Mouse (Mus musculus): ENCODE results near the gene Rps9.
"Not testable (repeated sequence)": the region's sequence is repeated elsewhere in the genome, so short reads cannot be mapped to it uniquely, and the experiment has no call there.

Gene Rps9

GRCm38 (mm10) chr7:3698471-3698870 is 5.3 kb upstream of the Rps9 start:
- no peak for DNase-seq

DNA sequence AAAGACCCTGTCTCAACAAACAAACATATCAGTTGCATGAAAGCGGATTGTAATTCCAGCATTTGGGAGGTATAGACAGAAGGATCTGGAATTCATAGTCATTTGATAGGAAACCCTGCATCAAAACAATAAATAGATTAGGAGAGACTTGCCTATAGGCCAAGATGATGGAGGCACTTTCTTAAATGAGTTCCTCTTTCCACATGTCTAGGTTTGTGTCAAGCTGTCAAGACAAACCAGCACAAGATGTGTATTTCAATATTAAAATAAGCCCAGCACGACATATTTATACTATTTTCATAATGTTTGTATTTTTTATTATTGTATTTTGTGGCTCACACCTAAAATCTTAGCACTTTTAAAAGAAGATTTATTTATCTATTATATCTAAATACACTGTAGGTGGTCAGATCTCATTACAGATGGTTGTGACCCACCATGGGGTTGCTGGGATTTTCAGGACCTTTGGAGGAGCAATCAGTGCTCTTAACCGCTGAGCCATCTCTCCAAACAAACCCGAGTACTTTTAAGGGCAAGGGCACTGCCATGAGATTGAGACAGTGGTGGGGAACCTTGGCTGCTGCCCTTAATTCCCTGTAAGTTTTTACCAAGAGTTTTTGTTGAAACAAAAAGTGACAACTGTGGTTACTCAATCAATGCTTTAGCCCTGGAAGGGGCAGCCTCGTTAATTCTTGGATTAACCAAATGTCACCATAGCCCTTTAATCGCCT is 480 bp upstream of the Rps9 start:
- DNase-seq = no peak

GRCm38 (mm10) chr7:3704475-3704874 is 682 bp downstream of the Rps9 start:
- DNase-seq = no peak

- DNase-seq = not testable (repeated sequence)
Observed at GRCm38 (mm10) chr7:3705461-3705860, 1.7 kb downstream of the Rps9 start.

GRCm38 (mm10) chr7:3705911-3706310 is 2.1 kb downstream of the Rps9 start:
- DNase-seq = no peak

DNA sequence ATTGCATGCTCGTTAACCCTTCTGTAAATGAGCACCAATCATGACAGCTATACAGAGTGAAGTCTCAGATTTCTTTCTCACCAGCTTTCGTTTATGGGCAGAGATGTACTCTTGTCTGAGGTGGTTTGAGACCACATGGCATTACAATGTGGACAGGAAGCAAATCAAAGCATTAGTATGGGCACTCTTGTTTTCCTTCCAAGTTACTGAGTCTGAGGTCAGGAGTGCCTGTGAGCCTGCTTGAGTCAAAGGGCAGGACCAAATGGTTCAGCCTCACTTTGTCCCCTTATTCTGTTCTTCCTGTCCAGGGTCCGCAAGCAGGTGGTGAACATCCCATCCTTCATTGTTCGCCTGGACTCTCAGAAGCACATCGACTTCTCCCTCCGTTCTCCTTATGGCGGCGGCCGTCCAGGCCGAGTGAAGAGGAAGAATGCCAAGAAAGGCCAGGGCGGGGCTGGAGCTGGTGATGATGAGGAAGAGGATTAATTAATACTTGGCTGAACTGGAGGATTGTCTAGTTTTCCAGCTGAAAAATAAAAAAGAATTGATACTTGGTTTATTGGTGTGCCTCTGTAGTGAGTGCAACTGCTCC is 2.6 kb downstream of the Rps9 start:
- DNase-seq = no peak

GRCm38 (mm10) chr7:3707027-3707426 is 3.2 kb downstream of the Rps9 start:
- DNase-seq = no peak

DNA sequence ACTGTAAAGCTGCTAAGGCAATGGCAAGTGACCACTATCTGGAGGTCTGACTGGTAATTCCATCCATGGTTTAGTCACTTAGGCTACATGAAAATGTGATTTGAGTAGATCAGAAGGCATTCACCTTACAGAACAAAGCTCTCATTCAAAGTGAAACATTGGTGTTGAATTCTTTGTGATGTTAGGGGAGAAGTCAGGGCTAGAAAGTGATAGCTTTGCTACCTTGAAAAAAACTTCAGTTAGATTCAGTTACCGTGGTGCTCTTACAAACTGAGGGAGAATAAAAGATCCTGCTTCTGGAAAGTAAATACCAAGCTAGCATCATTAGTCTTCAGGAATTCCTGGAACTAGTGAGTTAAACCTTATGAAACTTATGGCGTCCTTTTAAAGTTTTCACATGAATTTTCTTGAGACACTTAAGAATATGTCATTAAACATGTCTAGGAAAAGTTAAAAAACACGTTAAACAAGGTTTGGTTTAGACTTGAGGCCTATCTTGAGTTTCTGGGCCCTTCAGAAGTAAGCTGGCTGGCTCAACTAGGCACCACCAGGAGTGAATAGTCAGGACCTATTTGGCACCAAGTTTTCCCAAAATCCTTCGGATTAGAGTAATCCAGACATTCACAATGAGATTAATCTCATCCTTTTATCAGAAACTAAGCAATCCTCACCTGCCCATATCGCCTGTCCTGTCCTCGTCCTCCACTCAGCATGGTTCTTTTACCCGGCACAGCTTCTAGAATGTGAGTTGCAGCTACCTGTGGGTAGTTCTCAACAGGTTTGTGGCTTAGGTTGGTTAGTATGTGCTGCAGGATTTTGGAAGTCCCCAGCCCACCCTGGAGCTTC is 4.0 kb downstream of the Rps9 start:
- DNase-seq = no peak

DNA sequence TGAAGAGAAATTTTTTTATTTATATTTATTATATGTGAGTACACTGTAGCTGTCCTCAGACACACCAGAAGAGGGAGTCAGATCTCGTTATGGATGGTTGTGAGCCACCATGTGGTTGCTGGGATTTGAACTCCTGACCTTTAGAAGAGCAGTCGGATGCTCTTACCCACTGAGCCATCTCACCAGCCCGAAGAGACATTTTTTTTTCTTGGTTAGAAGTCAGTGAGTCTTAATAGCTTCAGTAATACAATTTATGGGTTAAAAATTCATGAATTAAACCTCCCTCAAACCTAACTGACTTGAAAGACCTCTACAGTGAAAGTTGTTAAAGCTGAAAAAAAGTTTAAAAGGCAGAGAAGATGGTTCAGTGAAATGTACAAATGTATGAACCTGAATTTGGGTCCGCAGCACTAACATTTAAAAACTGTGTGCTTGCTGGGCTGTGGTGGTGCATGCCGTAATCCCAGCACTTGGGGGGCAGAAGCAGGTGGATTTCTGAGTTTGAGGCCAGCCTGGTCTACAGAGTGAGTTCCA is 4.7 kb downstream of the Rps9 start:
- DNase-seq = not testable (repeated sequence)

DNA sequence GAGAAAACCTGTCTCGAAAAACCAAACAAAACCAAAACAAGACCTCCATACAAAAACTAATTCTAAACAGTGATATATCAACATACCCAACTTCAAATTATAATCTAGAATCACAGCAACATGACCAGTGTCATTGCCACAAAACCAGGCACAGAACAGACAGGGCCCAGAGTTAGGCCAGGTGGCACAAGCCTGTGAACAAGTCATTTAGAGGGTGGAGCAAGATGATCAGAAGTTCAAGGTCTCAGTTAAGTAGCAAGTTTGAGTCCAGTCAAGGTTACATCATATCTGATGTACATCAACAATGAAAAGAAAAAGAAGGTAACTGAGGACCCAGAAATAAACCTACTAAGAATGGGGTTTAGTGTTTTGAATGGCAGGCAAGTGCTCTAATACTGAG is 5.2 kb downstream of the Rps9 start:
- no peak for DNase-seq

GRCm38 (mm10) chr7:3712264-3712942 is 8.6 kb downstream of the Rps9 start:
- peak in 1 of 2 experiments; percentile 7 for DNase-seq

DNA sequence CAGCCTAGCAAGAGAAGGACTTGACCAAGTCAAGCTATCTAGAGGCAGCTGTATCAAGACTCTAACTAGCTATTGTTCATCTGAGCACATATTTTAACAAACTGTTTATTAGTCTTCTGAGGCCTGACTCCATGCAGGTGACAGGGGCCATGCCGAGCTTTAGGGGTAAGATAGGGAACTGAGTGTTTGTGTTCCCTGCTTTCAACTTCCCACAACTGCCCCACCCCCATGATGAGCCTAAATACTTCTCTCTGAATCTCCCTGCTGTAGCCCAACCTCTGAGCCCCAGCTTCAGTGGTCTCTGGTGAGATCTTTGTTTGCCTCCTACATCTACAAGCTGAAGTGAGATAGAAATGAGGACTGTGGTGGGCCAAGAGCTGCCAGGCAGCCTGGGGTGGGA is 11.5 kb downstream of the Rps9 start:
- DNase-seq = peak in 1 of 2 experiments; percentile 5

GRCm38 (mm10) chr7:3720268-3720667 is 16.5 kb downstream of the Rps9 start, which contains the start of gene Pirb:
Gene Pirb, minus strand, starts transcription at chr7:3720391.
- DNase-seq = not testable (repeated sequence)

DNA sequence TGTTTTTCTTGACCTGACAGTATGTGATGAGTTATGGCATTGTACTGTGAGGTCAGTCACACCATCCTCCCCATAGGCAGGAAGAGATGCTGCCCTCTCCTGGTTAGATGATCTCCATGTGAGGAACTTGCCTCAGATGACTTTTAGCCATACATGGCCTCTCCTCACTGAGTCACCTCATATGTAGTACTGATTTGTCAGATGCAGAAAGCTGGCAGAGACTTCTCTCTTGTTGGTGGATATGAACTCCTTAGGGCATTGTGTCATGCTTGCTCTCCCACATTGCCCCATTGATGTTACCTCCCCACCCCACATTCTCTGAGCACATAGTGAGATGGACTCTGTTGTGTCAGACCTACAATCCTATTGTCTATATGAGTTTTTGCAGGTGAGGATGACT is 21.7 kb downstream of the Rps9 start:
- not testable (repeated sequence) for DNase-seq

DNA sequence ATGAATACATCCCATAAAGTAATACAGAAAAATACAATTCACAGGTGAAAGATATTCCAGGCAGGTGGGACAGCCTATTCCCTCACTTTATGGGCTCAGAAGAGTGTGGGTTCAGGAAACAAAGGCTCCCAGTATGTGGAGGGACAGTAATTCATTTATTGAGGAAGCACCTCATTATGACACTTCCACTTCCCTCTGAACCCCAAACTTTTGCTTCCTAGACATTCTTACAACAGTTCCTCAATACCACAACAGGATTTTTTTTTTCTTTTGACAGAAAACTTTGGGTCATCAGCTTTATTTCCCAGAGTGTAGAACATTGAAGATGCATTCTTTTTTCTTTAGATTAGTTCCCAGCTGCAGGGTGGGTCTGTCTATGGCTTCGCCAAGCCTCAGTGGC is 28.9 kb downstream of the Rps9 start:
- DNase-seq = not testable (repeated sequence)

Measured in kidney, postnatal 4 days (tissue).